Mouse (Mus musculus) heart, adult 2 months (tissue): ENCODE results near the gene Klf12. TPM values are rescaled to one million over a fixed set of nuclear protein-coding genes. Genes with fewer than 3 reads are reported as not detected.

Experiments
- DNase-seq, 2 experiments: peaks; one replicate each; pipeline ENCODE4 v3.0.0; 2021
- H3K27ac ChIP-seq: fragments of 200-600 bp; 2 replicates; pipeline ENCODE4 v1.8.1; 2022
- H3K27me3 ChIP-seq: fragments of 200-500 bp; 2 replicates; pipeline ENCODE4 v1.6.1; 2012; ENCODE audit warnings: mild to moderate bottlenecking, low read length, inconsistent platforms, mixed read lengths; ENCODE audit not compliant: control insufficient read depth, insufficient read depth
- H3K36me3 ChIP-seq: fragments of 200-500 bp; 2 replicates; pipeline ENCODE4 v1.6.1; 2012; ENCODE audit warnings: low read length, inconsistent platforms; ENCODE audit not compliant: control insufficient read depth, insufficient read depth
- H3K4me1 ChIP-seq: fragments of 200-500 bp; 2 replicates; pipeline ENCODE4 v1.6.1; 2011; ENCODE audit warnings: low read length; ENCODE audit not compliant: control insufficient read depth, insufficient read depth
- H3K4me3 ChIP-seq: fragments of 200-600 bp; 2 replicates; pipeline ENCODE4 v1.8.1; 2022
- H3K79me2 ChIP-seq: fragments of 200-500 bp; replicated peaks from 2 replicates; pipeline ENCODE4 v1.6.1; 2012; ENCODE audit warnings: mild to moderate bottlenecking, inconsistent platforms, low read length, moderate library complexity, mixed read lengths; ENCODE audit not compliant: control insufficient read depth, insufficient read depth
- H3K9ac ChIP-seq: fragments of 200-500 bp; 2 replicates; pipeline ENCODE4 v1.6.1; 2012; ENCODE audit warnings: low read depth, mild to moderate bottlenecking, control low read depth, inconsistent platforms, low read length, mixed read lengths
- CTCF ChIP-seq: fragments of 200-600 bp; IDR thresholded peaks from 2 replicates; pipeline ENCODE4 v1.8.1; 2022; ENCODE audit warnings: antibody characterized with exemption, mild to moderate bottlenecking, moderate library complexity
- EP300 ChIP-seq: fragments of 200-500 bp; IDR thresholded peaks from 2 replicates; pipeline ENCODE4 v1.6.1; 2011; ENCODE audit warnings: low read depth, low read length, control low read depth; ENCODE audit not compliant: insufficient read depth
- POLR2A ChIP-seq: fragments of 200-500 bp; IDR thresholded peaks from 2 replicates; pipeline ENCODE4 v1.6.1; 2011; ENCODE audit warnings: mild to moderate bottlenecking, low read depth, low read length, control low read depth; ENCODE audit not compliant: insufficient read depth
- WGBS: fragments of 180-500 bp; shearing (Covaris S2); methylation state at CpG from one replicate; pipeline ENCODE4 v1.1.7; 2018; 5-methylcytosine and 5-hydroxymethylcytosine counted together
- intact Hi-C: fragments of 180-260 bp; cut with DNase I; formaldehyde crosslinking; loops from one replicate; pipeline ENCODE4 v1.15.1; 2025
- polyA plus RNA-seq: library from polyadenylated mRNA; depleted of rRNA; stranded (reverse); fragments of >200 nt; gene quantifications from 2 replicates; pipeline ENCODE4 v1.2.3, GENCODE M21; 2012
- total RNA-seq, 2 experiments: library from RNA; stranded (reverse); gene quantifications; 2 replicates each; pipeline ENCODE4 v1.2.3; 2021

Klf12 gene
- total and polyA plus RNA-seq, 3 experiments = 8.6 to 15.8 (median 15.3) TPM

- intact Hi-C loops = no loop called here
- Histone ChIP-seq H3K36me3 (no peaks in the 10 kb centered on the region), H3K9ac (no peak overlapping the region), H3K27me3 (no peaks in the 10 kb centered on the region), H3K79me2 (no peaks in the 10 kb centered on the region), H3K4me1 (no peaks in the 10 kb centered on the region), H3K27ac (no peak overlapping the region), H3K4me3 (no peak overlapping the region)
- no peak for DNase-seq
- no peak for TF ChIP-seq POLR2A
- TF ChIP-seq CTCF = no peak
- no peak for TF ChIP-seq EP300
- 97% methylated on average over 3 of the region's 3 CpGs for WGBS
Measured at GRCm38 (mm10) chr14:99900902-99901301, 383.6 kb downstream of the Klf12 start.

GRCm38 (mm10) chr14:99898861-99899260, 385.6 kb downstream of the Klf12 start:
- 68% methylated on average over 3 of the region's 3 CpGs for WGBS

GRCm38 (mm10) chr14:99894708-99895383, 389.6 kb downstream of the Klf12 start:
- no peak overlapping the region for H3K9ac ChIP-seq
- H3K36me3 ChIP-seq = no peaks in the 10 kb centered on the region
- 18% methylated on average over 7 of the region's 7 CpGs for WGBS
- peak; percentile 27 to 45 for DNase-seq
- H3K4me3 ChIP-seq = no peak overlapping the region
- intact Hi-C loops = loop anchor here (1.0 kb wide), 1 partner anchor 753 kb away; no protein-coding TSS in a partner anchor
- H3K79me2 ChIP-seq = no peaks in the 10 kb centered on the region
- no peaks in the 10 kb centered on the region for H3K4me1 ChIP-seq
- TF ChIP-seq POLR2A = no peak
- TF ChIP-seq EP300 = no peak
- peak; percentile 98 for TF ChIP-seq CTCF
- no peaks in the 10 kb centered on the region for H3K27me3 ChIP-seq
- H3K27ac ChIP-seq = no peak overlapping the region

More at GRCm38 (mm10) chr14:99898861-99899260, 385.6 kb downstream of the Klf12 start:
- no peaks in the 10 kb centered on the region for H3K79me2 ChIP-seq
- H3K4me1 ChIP-seq = no peaks in the 10 kb centered on the region
- peak in 1 of 2 experiments; percentile 5 for DNase-seq
- H3K9ac ChIP-seq = no peak overlapping the region
- intact Hi-C loops = no loop called here
- no peak overlapping the region for H3K4me3 ChIP-seq
- TF ChIP-seq EP300 (no peak), CTCF (no peak)
- H3K36me3 ChIP-seq = no peaks in the 10 kb centered on the region
- no peak overlapping the region for H3K27ac ChIP-seq
- no peaks in the 10 kb centered on the region for H3K27me3 ChIP-seq

DNA sequence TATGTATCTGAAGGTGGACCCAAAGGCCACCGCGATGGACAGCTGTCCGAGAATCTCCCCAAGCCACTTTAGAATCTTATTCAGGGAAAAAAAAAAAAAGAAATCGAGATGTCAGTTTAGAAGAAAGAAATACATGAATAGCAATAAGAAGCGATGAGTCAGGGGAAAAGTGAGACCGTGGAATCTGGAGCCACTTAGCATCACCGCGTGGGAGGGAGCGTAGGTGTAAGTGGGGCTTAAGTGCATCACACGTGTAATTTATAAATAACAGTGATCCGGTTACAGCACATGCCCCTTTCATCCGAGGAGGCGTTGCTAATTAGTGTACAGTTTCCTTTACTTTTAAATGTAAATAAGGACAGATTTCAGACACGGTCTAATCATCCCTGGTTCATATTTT, 390.4 kb downstream of the Klf12 start:
- Histone ChIP-seq H3K36me3 (no peaks in the 10 kb centered on the region), H3K9ac (no peak overlapping the region), H3K27me3 (no peaks in the 10 kb centered on the region), H3K4me1 (no peaks in the 10 kb centered on the region), H3K4me3 (no peak overlapping the region), H3K27ac (no peak overlapping the region), H3K79me2 (no peaks in the 10 kb centered on the region)
- TF ChIP-seq EP300 (no peak), POLR2A (no peak), CTCF (no peak)
- no peak for DNase-seq
- WGBS = 74% methylated on average over 14 of the region's 14 CpGs
- intact Hi-C loops = loop anchor here (1.0 kb wide), 1 partner anchor 752 kb away; no protein-coding TSS in a partner anchor

DNA sequence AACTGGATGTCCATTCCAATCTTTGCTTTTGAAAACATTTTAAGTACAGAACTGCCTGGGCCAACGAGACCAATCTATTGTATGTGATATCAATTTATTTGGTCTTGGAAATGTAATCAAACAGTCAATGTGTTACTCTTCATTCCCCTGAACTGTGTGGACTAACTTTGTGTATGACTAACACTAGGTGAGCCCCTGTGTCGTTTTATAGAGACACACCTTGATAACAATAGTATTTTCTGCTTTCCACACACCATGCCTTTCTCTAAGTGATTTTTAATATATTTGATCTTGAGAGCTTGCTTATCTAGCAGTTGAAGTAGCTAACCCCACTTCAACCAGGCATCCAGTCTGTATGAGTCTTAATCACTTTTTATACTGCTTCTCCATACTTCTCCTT, 398.0 kb downstream of the Klf12 start:
- 64% methylated on average over 2 of the region's 2 CpGs for WGBS
- H3K36me3 ChIP-seq = no peaks in the 10 kb centered on the region
- H3K27ac ChIP-seq = no peak overlapping the region
- H3K9ac ChIP-seq = no peak overlapping the region
- intact Hi-C loops = no loop called here
- no peak for DNase-seq
- no peaks in the 10 kb centered on the region for H3K79me2 ChIP-seq
- no peak overlapping the region for H3K4me3 ChIP-seq
- no peaks in the 10 kb centered on the region for H3K27me3 ChIP-seq
- TF ChIP-seq CTCF (no peak), EP300 (no peak), POLR2A (no peak)
- no peaks in the 10 kb centered on the region for H3K4me1 ChIP-seq

GRCm38 (mm10) chr14:99885562-99885961, 398.9 kb downstream of the Klf12 start:
- no peak overlapping the region for H3K9ac ChIP-seq
- no peaks in the 10 kb centered on the region for H3K36me3 ChIP-seq
- no peaks in the 10 kb centered on the region for H3K79me2 ChIP-seq
- DNase-seq = no peak
- no peak overlapping the region for H3K4me3 ChIP-seq
- intact Hi-C loops = no loop called here
- H3K27ac ChIP-seq = no peak overlapping the region
- H3K27me3 ChIP-seq = no peaks in the 10 kb centered on the region
- TF ChIP-seq EP300 (no peak), CTCF (no peak), POLR2A (no peak)
- WGBS = 68% methylated on average over 2 of the region's 2 CpGs
- H3K4me1 ChIP-seq = no peaks in the 10 kb centered on the region
